Mouse (Mus musculus): ENCODE measurements at regions not wholly inside any gene's neighbourhood (a gene's known extent, or its start where the extent isn't known, plus 50 kb on each side); places are given as distances from the start of the nearest gene placed in this dataset.
"Not testable (repeated sequence)": the region's sequence is repeated elsewhere in the genome, so short reads cannot be mapped to it uniquely, and the experiment has no call there.

DNA sequence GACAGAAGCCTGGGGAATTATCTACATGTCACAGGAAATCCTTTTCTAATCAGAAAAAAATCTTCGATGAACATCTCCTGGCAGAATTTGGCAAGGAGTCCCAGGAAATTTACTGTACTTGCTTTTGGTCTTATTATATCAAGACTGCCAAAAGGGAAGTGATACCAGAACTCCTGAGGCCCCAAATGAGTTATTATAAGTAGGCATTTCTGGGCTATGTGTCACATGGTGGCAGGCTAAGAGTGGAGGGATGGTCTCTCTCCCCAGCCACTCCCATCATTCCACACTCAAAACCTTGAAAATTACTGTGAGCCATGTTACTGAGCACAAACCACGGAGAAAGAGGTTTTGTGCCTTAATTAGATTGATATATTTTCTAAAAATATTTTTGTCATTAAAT, 94.0 kb upstream of the Cdk6 start:
- CTCF ChIA-PET = no interaction called here

DNA sequence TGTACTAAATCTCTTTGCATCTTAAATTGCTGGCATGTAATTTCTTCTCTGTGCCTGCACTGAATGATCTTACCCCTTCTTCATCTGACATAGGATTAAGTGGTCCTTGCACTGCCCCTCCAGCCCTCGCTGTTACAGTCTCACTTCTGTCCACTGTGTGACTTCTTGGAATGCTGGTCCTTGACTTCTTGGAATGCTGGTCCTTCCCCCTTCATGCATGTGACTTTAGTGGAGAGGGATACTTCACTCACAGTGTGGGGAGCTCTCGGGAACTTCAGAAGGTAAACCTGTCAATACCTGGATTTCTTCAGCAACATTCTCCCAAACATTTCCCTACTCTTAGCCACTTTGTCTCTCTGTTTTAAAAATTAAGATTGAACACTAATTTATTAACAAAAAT, 91.0 kb upstream of the Cdk6 start:
- CTCF ChIA-PET = no interaction called here

DNA sequence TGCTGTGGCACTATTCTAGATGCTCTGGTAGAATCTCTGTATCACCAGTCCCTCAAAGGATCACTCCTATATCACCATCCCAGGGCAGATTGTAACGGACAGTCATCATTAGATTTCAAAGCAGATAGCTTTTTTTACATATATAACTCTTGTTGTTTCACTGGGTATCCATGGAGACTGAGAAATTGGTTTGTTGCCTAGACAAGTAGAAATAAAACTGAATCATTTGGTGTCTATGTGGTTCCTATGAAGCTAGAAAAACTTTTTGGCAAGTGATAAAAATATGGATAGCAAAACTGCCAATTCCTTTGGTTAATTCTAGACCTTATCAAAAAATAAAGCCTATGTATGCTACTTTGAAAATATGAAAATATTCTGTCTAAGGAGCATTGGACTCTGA, 81.0 kb upstream of the Cdk6 start:
- CTCF ChIA-PET = no interaction called here

DNA sequence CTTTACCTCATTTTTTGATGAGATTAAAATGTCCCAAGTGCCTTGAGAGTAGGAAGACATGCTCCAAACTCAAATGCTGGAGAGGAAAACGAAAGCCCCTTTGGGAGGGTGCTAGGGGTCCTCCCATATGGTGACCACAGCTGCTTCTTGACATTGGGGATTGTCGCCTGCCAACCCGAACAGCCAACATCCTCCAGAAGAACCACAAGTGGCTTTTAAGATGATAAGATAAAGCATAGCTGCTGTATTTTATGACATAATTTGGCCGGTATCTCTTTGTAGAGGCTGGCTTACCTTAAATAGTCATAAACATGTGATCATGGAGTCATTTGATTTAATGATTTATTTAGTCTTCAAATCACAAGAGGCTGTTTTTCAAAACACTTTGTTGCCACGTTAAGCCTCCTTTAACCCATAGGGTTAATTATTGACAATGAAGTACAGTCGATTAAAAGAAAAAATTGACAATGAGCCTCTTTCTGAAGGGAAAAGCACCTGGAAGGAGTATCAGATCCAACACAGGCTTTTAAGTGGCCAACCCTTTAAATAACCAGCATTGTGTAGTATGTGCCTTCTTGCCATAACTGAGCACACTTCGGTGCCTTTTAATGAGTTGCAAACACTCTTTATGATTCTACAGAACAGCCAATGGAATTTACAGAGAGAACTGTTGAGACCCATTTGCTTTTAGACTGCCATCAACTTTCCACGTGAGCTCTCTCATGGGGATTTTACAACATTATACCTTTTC, 76.1 kb upstream of the Cdk6 start:
- CTCF ChIA-PET = not testable (repeated sequence)

DNA sequence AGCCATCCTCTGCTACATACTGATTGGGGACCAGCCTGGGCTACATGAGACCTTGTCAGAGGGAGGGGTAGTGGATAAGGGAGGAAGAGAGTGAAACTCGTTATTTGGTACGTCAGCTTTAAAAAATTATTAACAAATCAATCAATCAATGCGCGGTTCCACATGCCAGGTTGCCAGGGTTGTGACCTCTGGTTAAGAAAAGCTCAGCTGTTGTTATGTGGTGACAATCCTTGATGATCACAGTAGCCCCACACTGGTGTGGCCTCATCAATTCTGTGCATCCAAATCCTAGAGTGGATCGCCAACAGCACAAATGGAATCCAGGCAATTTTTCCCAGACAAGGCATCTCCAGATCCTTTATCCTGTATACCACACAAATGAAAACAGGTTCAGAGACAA, 74.3 kb upstream of the Cdk6 start:
- CTCF ChIA-PET = no interaction called here

DNA sequence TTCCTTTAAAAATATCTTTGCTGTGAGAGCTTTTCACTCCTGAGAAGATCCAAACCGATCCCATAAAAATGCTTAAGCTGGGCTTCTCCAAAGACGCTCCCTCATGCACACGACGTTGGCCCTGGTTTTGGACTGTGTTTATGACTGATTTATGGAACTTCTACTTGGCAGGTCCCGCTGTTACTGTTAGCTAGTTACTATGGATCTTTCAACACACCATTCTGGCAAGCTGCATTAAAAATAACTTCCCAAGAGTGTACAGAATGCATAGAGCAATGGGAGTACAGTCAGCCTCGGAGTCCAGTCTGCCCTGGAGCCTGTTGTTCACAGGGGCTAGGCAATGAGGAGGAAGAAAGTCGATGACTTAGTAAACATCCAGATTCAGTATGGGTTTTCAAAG, 71.5 kb upstream of the Cdk6 start:
- CTCF ChIA-PET = no interaction called here

DNA sequence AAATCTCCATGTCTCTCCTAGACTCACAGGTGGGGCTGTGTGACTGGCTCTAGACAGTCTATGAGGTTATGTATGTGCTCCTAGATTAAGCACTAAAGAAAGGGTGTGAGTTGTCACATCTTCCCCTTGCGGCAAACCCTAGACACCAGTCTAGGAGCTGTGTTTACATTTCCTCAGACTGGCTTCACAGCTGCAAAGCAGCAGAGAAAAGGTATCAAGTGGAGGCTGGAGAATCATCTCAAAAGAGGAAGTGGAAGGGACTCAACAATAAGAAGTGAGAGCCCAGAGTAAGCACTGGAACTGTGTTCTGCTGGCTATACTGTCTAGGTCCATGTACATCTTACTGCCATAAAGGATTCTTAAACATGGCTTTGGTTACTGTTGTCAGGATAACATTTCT, 68.1 kb upstream of the Cdk6 start:
- CTCF ChIA-PET = not testable (repeated sequence)

DNA sequence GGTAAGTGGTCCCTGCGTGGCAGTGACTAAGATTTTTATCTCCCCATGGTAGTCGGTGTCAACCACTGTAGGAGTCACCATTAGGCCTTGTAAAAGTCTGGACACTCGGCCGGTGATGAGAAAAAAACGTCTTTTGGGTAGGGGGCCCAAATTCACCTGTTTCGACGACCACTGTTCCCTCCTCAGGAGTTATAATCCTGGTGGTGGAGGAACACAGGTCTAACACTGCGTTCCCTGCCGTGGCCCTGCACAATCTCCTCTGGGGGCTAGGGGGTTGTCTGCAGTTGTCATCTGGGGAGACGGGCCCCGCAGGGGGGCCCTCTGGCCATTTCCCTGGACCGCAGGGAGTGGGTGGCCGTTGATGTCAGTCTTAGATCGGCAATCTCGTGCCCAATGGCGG, 64.0 kb upstream of the Cdk6 start:
- CTCF ChIA-PET = not testable (repeated sequence)

DNA sequence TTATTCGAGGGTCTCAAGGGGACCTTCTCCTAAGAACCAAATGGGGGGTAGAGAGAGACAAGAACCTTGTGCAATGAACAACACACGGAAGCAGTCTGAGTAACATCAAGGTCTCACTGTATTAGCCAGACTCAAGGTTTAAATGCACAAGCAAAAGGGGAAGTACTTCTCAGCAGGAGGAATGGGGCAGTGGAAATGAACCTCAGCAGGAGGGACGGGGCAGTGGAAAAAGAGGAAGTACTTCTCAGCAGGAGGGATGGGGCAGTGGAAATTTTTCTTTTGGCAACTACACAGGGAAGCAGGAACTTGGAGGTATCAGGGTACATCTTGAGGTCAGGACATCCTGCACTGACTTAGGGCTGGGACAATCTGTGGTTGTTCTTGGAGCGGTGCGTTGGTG, 62.3 kb upstream of the Cdk6 start:
- CTCF ChIA-PET = not testable (repeated sequence)

DNA sequence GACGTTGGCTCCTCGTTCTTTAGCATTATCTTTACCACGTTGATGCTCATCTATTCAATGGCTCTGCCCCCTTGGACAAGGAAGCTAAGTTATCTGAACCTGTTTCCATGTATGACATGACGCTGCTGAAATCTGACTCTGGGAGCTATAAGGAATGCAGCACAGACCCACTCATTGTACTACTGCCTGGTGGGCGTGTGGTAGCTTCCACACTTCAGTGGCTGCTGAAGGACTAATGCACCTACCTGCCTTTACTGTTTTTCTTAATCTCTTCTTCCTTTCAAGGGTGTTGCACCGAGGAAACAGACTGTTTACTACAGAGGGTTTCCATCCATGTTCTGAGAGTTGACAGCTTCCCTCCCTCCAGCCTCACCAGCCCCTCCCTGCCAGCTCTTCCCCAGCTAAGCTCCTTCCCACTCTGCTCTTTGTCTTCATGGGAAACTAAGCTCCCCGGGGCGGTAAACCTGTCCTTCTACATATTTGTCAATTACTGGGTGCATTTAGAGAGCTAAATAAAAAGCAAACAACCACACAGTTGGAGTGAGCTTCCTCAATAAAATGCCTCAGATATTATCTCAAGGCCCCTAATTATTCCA, 59.3 kb upstream of the Cdk6 start:
- CTCF ChIA-PET = not testable (repeated sequence)

DNA sequence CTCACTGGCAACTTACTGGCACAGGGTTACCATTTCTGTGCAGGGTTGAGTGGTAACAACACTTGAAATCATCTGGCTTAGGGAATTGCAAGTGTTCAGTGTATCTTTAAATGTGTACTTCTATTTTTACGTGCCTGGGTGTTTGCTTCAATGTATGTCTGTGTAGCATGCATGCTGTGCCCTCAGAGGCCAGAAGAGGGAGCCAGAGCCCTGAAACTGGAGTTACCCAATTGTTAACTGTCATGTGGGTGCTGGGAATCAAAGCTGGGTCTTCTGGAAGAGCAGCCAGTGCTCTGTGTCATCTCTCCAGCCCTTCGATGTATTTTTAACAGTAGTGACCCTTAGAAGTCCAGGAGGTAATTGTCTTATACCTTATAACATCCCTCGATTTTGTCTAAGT, 58.2 kb upstream of the Cdk6 start:
- CTCF ChIA-PET = no interaction called here

DNA sequence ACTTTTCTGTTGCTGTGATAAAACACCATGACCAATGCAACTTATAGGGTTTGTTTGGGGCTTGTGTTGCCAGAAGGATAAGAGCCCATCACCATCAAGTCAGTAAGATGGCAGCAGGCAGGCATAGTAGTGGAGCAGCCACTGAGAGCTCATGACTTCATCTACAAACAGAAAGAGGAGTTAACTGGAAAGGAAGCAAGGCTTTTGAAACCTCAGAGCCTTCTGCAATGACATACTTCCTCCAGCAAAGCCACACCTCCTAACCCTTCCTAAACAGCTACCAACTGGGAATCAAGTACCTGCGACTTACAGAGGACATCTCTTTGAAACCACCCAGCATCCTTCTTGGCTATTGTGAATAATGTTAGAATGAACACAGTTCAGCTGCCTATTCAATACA, 57.0 kb upstream of the Cdk6 start:
- CTCF ChIA-PET = not testable (repeated sequence)

DNA sequence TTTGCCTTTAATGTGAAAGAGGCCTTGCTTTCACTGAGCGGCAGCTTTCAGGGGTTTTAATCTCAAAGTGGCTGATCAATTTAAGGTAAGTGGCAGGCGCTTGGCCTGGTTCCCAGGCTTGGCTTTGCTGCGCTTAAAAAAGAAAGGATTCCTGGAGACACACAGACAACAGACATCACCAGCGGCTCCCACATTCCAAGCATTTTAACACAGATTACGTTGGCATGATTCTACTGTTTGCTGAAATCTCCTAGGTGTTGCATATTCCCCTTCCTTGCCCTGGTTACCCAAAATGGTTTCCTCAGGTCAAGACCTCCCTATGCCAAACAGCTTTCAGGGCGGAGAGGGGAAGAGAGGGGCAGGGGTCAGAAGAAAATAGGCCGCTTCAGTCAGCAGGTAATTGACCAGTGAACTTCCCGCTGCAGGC, 51.3 kb upstream of the Cdk6 start:
- CTCF ChIA-PET = not testable (repeated sequence)
